Mouse (Mus musculus): ENCODE data around the gene Ttll9. TPM values are rescaled to one million over a fixed set of nuclear protein-coding genes. Genes with fewer than 3 reads are reported as not detected.

Gene Ttll9
- polyA plus RNA-seq, 1 experiment from 2014 or later = 1.1 TPM

DNA sequence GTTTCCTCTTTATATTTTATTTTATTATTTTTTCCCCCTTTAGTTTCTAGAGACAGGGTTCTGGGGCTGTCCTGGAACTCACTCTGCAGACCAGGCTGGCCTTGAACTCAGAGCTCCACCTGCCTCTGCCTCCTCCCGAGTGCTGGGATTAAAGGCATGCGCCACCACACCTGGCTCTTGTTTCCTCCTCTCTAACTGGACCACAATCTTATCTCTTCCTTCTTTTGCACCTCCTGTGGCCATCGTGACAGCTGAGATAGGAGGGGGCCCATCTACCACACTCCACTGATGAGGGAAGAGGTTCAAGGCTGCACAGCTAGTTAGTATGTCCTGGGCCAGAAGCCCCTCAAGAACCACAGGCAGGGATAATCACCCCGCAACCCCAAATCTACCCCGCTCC, 37.7 kb upstream of the Ttll9 start:
- Histone ChIP-seq H3K27me3 (ENCODE audit: control insufficient read depth, insufficient read depth, low read length) (no peaks in the 10 kb centered on the region), H3K27ac (ENCODE audit: low read length) (peak overlapping the region; percentile 82), H3K4me2 (ENCODE audit: low read depth, low read length) (no peak overlapping the region), H3K9ac (ENCODE audit: low read length) (no peak overlapping the region), H3K36me3 (ENCODE audit: control insufficient read depth, insufficient read depth) (no peaks in the 10 kb centered on the region), H3K4me1 (ENCODE audit: control insufficient read depth, insufficient read depth, low read length) (peaks cover 11% of the 10 kb centered on the region), H3K4me3 (ENCODE audit: low read length) (no peak overlapping the region), H3K9me3 (replicated peaks; ENCODE audit: control insufficient read depth, low read length) (no peaks in the 10 kb centered on the region)
- 60% methylated on average over 5 of the region's 5 CpGs for WGBS
- no peak for ATAC-seq (replicated peaks; ENCODE audit: extremely low read depth, insufficient read depth, low FRiP score)

DNA sequence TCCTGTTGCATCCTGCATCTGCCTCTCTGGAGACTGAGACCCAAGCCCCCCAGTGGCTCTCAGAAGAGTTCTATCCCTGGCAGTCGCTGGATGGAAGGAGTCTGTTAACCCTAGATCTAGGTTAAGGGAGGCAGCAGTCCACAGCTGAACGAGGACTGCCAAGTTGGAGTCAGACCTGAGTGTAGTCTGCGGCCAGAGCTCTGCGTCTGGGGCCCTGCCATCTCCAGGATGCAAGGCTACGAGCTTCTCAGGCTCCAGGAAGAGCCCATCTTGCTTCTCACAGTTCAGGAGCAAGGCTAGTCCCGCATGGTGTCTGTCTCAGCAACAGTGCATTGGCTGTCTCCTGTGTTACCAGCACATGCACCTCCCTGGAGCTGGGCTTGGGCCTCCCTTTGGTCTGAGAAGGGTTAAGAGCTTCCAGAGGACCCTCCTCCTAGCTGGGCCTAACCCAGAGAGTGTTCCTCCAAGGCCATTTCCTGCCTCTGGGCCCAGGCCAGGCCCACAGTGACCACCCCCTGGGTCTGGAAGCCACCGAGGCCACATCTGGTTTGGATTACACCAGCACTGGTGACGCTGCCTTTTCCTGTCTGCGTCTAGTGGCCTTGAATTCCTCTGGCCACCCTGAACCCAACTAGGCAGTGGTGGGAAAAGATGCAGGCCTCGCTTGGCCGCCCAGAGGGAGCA, 37.0 kb upstream of the Ttll9 start:
- Histone ChIP-seq H3K36me3 (ENCODE audit: control insufficient read depth, insufficient read depth) (no peaks in the 10 kb centered on the region), H3K9ac (ENCODE audit: low read length) (no peak overlapping the region), H3K4me1 (ENCODE audit: control insufficient read depth, insufficient read depth, low read length) (peaks cover 11% of the 10 kb centered on the region), H3K27ac (ENCODE audit: low read length) (peak overlapping the region; percentile 82), H3K4me3 (ENCODE audit: low read length) (no peak overlapping the region), H3K27me3 (ENCODE audit: control insufficient read depth, insufficient read depth, low read length) (no peaks in the 10 kb centered on the region), H3K4me2 (ENCODE audit: low read depth, low read length) (0 out of 2 replicates have a peak overlapping the region, but pooled peaks have one; percentile 6), H3K9me3 (replicated peaks; ENCODE audit: control insufficient read depth, low read length) (no peaks in the 10 kb centered on the region)
- ATAC-seq (replicated peaks; ENCODE audit: extremely low read depth, insufficient read depth, low FRiP score) = peak; percentile 70
- 47% methylated on average over 11 of the region's 11 CpGs for WGBS

DNA sequence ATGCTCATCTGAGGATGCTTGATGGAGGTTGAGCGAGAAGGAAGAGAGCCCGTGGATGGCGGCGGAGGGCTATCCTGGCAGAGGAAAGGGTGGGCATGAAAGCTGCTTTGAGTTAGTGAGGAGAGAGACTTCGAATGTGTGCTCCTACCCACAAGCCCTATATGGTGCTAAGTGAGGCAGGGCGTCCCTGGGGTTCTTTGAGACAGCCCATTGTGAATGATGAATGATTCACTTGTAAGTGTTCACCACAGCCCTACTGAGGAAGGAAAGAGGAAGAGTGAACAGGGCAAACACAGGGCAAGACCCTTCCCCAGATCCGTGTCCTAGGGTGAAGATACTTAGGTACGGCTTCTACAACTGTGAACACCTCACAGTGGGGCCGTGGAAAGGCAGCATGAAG, 35.4 kb upstream of the Ttll9 start:
- Histone ChIP-seq H3K4me2 (ENCODE audit: low read depth, low read length) (no peak overlapping the region), H3K27ac (ENCODE audit: low read length) (peak overlapping the region; percentile 11; the same call in 1 of the 2 replicates), H3K4me1 (ENCODE audit: control insufficient read depth, insufficient read depth, low read length) (peaks cover 11% of the 10 kb centered on the region), H3K9ac (ENCODE audit: low read length) (no peak overlapping the region), H3K9me3 (replicated peaks; ENCODE audit: control insufficient read depth, low read length) (no peaks in the 10 kb centered on the region), H3K36me3 (ENCODE audit: control insufficient read depth, insufficient read depth) (no peaks in the 10 kb centered on the region), H3K27me3 (ENCODE audit: control insufficient read depth, insufficient read depth, low read length) (no peaks in the 10 kb centered on the region), H3K4me3 (ENCODE audit: low read length) (no peak overlapping the region)
- ATAC-seq (replicated peaks; ENCODE audit: extremely low read depth, insufficient read depth, low FRiP score) = no peak
- 76% methylated on average over 9 of the region's 9 CpGs for WGBS

DNA sequence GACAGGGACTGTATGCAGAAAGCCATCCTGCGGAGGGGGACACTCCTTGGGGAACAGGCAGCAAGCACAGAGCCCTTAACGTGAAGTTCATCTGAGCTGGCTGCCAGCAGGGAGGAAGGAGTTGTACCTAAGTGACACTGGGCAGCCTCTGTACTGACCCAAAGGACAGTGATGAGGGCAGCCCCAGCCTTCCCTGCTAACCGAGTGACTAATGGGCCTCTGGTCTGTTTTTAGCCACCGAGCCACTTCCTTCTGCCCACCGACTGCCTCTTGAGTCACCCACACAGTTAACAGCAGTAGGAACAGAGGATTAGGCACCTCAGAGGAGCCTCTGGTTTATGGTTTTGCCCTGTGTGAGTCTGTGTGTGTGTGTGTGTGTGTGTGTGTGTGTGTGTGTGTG, 34.9 kb upstream of the Ttll9 start:
- Histone ChIP-seq H3K4me1 (ENCODE audit: control insufficient read depth, insufficient read depth, low read length) (peaks cover 11% of the 10 kb centered on the region), H3K27ac (ENCODE audit: low read length) (peak overlapping the region; percentile 11; the same call in 1 of the 2 replicates)

DNA sequence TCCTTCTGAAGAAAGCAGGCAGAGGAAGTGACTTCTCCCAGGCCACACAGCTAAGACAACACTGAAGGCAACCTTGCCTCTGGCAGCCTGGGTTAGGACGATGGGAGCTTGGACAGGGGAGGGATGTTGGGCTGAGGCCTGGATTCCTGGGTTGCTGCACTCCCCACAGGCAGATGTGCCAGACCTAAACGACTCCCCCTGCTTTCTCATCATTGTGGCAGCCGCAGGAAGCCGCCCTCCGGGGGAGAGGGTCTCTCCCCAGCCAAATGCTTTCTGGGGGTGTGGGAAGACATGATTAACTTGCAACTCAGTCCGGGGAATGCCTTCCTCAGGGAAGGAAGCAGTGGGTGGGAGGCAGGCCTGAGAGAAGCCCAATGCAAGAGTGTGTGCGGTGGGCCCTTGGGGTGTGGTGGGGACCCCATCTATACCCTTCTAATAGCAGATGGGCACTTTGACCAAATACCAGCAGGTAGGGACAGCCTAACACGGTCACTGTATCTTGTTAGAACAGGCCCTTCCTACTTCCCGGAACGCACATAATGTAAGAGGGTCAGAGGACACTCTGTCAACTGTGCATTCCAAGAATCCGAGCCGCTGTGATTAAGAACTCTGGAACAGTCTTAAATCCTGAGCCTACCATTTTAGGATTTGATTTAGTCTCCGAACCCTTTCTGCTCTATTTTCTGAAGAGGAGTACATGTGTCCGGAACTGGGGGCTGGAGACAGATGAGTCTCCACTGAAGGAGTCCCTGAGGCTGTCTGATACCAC, 33.9 kb upstream of the Ttll9 start:
- 40% methylated on average over 14 of the region's 14 CpGs for whole genome bisulfite sequencing
- H3K27ac ChIP-seq (ENCODE audit: low read length) = peak overlapping the region; percentile 74

More for the DNA sequence above, 34.9 kb upstream of the Ttll9 start:
- ATAC-seq (replicated peaks; ENCODE audit: extremely low read depth, insufficient read depth, low FRiP score) = no peak
- Histone ChIP-seq H3K9ac (ENCODE audit: low read length) (no peak overlapping the region), H3K9me3 (replicated peaks; ENCODE audit: control insufficient read depth, low read length) (no peaks in the 10 kb centered on the region), H3K36me3 (ENCODE audit: control insufficient read depth, insufficient read depth) (no peaks in the 10 kb centered on the region), H3K4me3 (ENCODE audit: low read length) (no peak overlapping the region), H3K27me3 (ENCODE audit: control insufficient read depth, insufficient read depth, low read length) (no peaks in the 10 kb centered on the region), H3K4me2 (ENCODE audit: low read depth, low read length) (no peak overlapping the region)
- WGBS = 29% methylated on average over 5 of the region's 5 CpGs

DNA sequence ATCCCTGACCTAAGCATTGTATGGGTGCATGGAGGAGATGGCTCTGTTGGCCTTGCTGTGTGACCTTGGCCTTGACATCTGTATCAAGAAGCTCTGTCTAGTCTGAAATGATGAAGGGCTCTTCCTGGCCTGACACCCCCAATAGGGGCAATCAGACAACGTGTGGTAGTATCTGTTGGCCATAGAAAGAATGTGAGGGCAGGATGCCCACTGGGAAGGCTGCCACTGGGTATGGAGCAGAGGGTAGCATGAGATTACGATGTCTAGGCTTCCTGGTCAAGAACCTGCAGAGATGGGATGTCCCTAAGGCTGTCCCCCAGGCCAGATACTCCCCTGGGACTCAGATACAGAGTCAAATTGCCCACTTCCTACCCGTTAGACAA, 33.3 kb upstream of the Ttll9 start:
- WGBS = 57% methylated on average over 3 of the region's 3 CpGs
- Histone ChIP-seq H3K27me3 (ENCODE audit: control insufficient read depth, insufficient read depth, low read length) (no peaks in the 10 kb centered on the region), H3K9ac (ENCODE audit: low read length) (no peak overlapping the region), H3K4me1 (ENCODE audit: control insufficient read depth, insufficient read depth, low read length) (peaks cover 11% of the 10 kb centered on the region), H3K4me2 (ENCODE audit: low read depth, low read length) (no peak overlapping the region), H3K4me3 (ENCODE audit: low read length) (no peak overlapping the region), H3K36me3 (ENCODE audit: control insufficient read depth, insufficient read depth) (no peaks in the 10 kb centered on the region), H3K9me3 (replicated peaks; ENCODE audit: control insufficient read depth, low read length) (no peaks in the 10 kb centered on the region), H3K27ac (ENCODE audit: low read length) (peak overlapping the region; percentile 74)
- no peak for ATAC-seq (replicated peaks; ENCODE audit: extremely low read depth, insufficient read depth, low FRiP score)

More for the DNA sequence above, 33.9 kb upstream of the Ttll9 start:
- Histone ChIP-seq H3K9me3 (replicated peaks; ENCODE audit: control insufficient read depth, low read length) (no peaks in the 10 kb centered on the region), H3K4me2 (ENCODE audit: low read depth, low read length) (no peak overlapping the region), H3K4me1 (ENCODE audit: control insufficient read depth, insufficient read depth, low read length) (peaks cover 11% of the 10 kb centered on the region), H3K27me3 (ENCODE audit: control insufficient read depth, insufficient read depth, low read length) (no peaks in the 10 kb centered on the region), H3K36me3 (ENCODE audit: control insufficient read depth, insufficient read depth) (no peaks in the 10 kb centered on the region), H3K4me3 (ENCODE audit: low read length) (no peak overlapping the region), H3K9ac (ENCODE audit: low read length) (peak overlapping the region; percentile 10; the same call in 1 of the 2 replicates)
- ATAC-seq (replicated peaks; ENCODE audit: extremely low read depth, insufficient read depth, low FRiP score) = no peak; the same call in 1 of the 2 replicates

DNA sequence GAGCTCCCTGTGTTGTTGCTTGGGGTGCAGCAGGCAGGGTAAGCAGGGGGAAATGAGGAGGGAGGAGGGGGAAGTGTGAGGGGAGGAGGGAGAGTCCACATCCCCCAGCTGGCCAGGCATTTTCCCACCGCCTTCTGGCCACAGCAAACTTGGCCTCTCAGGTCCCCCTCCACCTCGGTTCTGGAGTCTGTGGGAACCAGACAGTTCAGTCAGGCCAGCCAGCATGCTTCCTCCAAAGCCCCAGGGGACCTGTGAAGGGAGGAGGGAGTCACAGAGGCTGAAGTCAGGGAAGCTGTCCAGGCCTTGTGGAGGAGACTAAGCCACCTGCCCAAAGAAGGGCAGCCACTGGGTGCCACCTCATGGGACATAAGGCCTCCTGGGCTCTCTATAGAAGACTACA, 32.0 kb upstream of the Ttll9 start:
- H3K4me2 ChIP-seq (ENCODE audit: low read depth, low read length) = peak overlapping the region; percentile 26; the same call in 1 of the 2 replicates
- peak; percentile 38 for ATAC-seq (replicated peaks; ENCODE audit: extremely low read depth, insufficient read depth, low FRiP score)
- no peak overlapping the region for H3K9ac ChIP-seq (ENCODE audit: low read length)
- WGBS = 34% methylated on average over 2 of the region's 2 CpGs
- peak overlapping the region; percentile 64 for H3K27ac ChIP-seq (ENCODE audit: low read length)
- H3K36me3 ChIP-seq (ENCODE audit: control insufficient read depth, insufficient read depth) = no peaks in the 10 kb centered on the region
- H3K27me3 ChIP-seq (ENCODE audit: control insufficient read depth, insufficient read depth, low read length) = no peaks in the 10 kb centered on the region
- H3K4me3 ChIP-seq (ENCODE audit: low read length) = no peak overlapping the region
- no peaks in the 10 kb centered on the region for H3K9me3 ChIP-seq (replicated peaks; ENCODE audit: control insufficient read depth, low read length)
- H3K4me1 ChIP-seq (ENCODE audit: control insufficient read depth, insufficient read depth, low read length) = peaks cover 9% of the 10 kb centered on the region

DNA sequence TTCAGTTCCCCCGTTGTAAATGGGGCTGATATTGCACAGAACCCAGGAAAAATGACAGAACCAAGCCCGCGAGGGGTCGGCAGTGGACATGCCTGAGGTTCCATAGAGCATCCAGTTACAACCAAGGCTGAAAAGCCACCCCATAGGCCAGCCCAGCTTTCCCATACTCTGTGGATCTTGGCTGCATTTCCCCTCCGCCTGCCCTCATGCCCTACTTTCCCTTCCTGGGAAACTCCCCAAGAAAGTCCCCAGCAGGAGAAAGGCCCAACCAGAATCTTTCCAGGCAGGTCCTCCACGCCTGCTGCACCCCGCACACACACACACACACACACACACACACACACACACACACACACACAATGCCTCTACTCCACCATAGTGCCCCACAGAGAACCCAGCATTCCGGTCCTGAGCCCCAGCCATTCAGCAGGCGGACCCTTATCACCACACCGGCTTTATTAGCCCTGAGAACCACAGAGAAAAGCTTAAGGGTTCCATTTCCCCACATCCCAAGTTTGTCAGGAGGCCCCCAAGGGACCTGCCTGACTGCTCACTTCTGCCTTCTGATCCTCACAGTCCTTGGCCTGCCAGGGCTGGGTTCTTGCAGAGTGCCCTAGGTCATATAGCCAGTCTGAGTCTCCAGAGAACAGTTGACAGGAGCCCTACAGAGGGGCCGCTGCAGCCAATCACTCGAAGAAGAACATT, 30.7 kb upstream of the Ttll9 start:
- H3K4me2 ChIP-seq (ENCODE audit: low read depth, low read length) = peak overlapping the region; percentile 36
- no peaks in the 10 kb centered on the region for H3K36me3 ChIP-seq (ENCODE audit: control insufficient read depth, insufficient read depth)
- H3K9me3 ChIP-seq (replicated peaks; ENCODE audit: control insufficient read depth, low read length) = no peaks in the 10 kb centered on the region
- H3K9ac ChIP-seq (ENCODE audit: low read length) = peak overlapping the region; percentile 56
- WGBS = 59% methylated on average over 12 of the region's 12 CpGs
- H3K27me3 ChIP-seq (ENCODE audit: control insufficient read depth, insufficient read depth, low read length) = peaks cover 4% of the 10 kb centered on the region
- H3K27ac ChIP-seq (ENCODE audit: low read length) = peak overlapping the region; percentile 66
- H3K4me1 ChIP-seq (ENCODE audit: control insufficient read depth, insufficient read depth, low read length) = peaks cover 7% of the 10 kb centered on the region
- no peak for ATAC-seq (replicated peaks; ENCODE audit: extremely low read depth, insufficient read depth, low FRiP score)
- H3K4me3 ChIP-seq (ENCODE audit: low read length) = peak overlapping the region; percentile 41

Measured in heart, embryonic 16.5 days (tissue).